Mouse (Mus musculus): ENCODE data around the gene Snrpa1. TPM values are rescaled to one million over a fixed set of nuclear protein-coding genes. Genes with fewer than 3 reads are reported as not detected.
A peak's percentile ranks its signal among the peaks of the same experiment; 100 is the strongest.

Gene Snrpa1
- polyA plus RNA-seq, 1 experiment from 2014 or later, result 98.1 TPM

GRCm38 (mm10) chr7:66080231-66080613 lies 21.4 kb downstream of the Snrpa1 start:
- H3K36me3 ChIP-seq, result peaks cover 60% of the 10 kb centered on the region
- peak overlapping the region; percentile 93 for H3K4me2 ChIP-seq
- ATAC-seq (ENCODE audit: extremely low read depth, insufficient number of reproducible peaks, low FRiP score, low TSS enrichment), result no peak
- peak overlapping the region; percentile 90 for H3K9ac ChIP-seq
- H3K4me1 ChIP-seq, result peaks cover 30% of the 10 kb centered on the region
- no peaks in the 10 kb centered on the region for H3K9me3 ChIP-seq
- no peaks in the 10 kb centered on the region for H3K27me3 ChIP-seq (replicated peaks)
- WGBS, result 43% methylated on average over 5 of the region's 5 CpGs
- H3K4me3 ChIP-seq, result peak overlapping the region; percentile 88
- H3K27ac ChIP-seq (replicated peaks), result peak overlapping the region; percentile 84

GRCm38 (mm10) chr7:66083757-66084156 lies 25.0 kb downstream of the Snrpa1 start:
- WGBS, result 89% methylated on average over 6 of the region's 6 CpGs
- no peak overlapping the region for H3K9ac ChIP-seq
- no peaks in the 10 kb centered on the region for H3K27me3 ChIP-seq (replicated peaks)
- no peak overlapping the region for H3K4me2 ChIP-seq
- no peak for ATAC-seq (ENCODE audit: extremely low read depth, insufficient number of reproducible peaks, low FRiP score, low TSS enrichment)
- no peak overlapping the region for H3K4me3 ChIP-seq
- peaks cover 71% of the 10 kb centered on the region for H3K36me3 ChIP-seq
- H3K9me3 ChIP-seq, result no peaks in the 10 kb centered on the region
- peaks cover 25% of the 10 kb centered on the region for H3K4me1 ChIP-seq
- H3K27ac ChIP-seq (replicated peaks), result no peak overlapping the region

GRCm38 (mm10) chr7:66084546-66084945 lies 25.7 kb downstream of the Snrpa1 start:
- Histone ChIP-seq H3K4me1 (peaks cover 22% of the 10 kb centered on the region), H3K4me3 (no peak overlapping the region), H3K4me2 (no peak overlapping the region), H3K36me3 (peaks cover 79% of the 10 kb centered on the region), H3K9ac (no peak overlapping the region), H3K27ac (replicated peaks) (no peak overlapping the region), H3K27me3 (replicated peaks) (no peaks in the 10 kb centered on the region), H3K9me3 (no peaks in the 10 kb centered on the region)
- no peak for ATAC-seq (ENCODE audit: extremely low read depth, insufficient number of reproducible peaks, low FRiP score, low TSS enrichment)
- WGBS, result 78% methylated on average over 7 of the region's 7 CpGs

GRCm38 (mm10) chr7:66087652-66088051 lies 28.8 kb downstream of the Snrpa1 start:
- H3K4me2 ChIP-seq, result no peak overlapping the region
- no peak overlapping the region for H3K4me3 ChIP-seq
- H3K36me3 ChIP-seq, result peaks cover 100% of the 10 kb centered on the region
- peaks cover 2% of the 10 kb centered on the region; the same call in 1 of the 2 replicates for H3K4me1 ChIP-seq
- no peak for ATAC-seq (ENCODE audit: extremely low read depth, insufficient number of reproducible peaks, low FRiP score, low TSS enrichment)
- H3K27ac ChIP-seq (replicated peaks), result no peak overlapping the region
- no peaks in the 10 kb centered on the region for H3K27me3 ChIP-seq (replicated peaks)
- WGBS, result 89% methylated on average over 4 of the region's 4 CpGs
- no peak overlapping the region for H3K9ac ChIP-seq
- H3K9me3 ChIP-seq, result no peaks in the 10 kb centered on the region

GRCm38 (mm10) chr7:66088077-66088476 lies 29.3 kb downstream of the Snrpa1 start:
- H3K9me3 ChIP-seq, result no peaks in the 10 kb centered on the region
- H3K4me3 ChIP-seq, result no peak overlapping the region
- no peak for ATAC-seq (ENCODE audit: extremely low read depth, insufficient number of reproducible peaks, low FRiP score, low TSS enrichment)
- H3K27me3 ChIP-seq (replicated peaks), result no peaks in the 10 kb centered on the region
- no peak overlapping the region for H3K9ac ChIP-seq
- peaks cover 99% of the 10 kb centered on the region for H3K36me3 ChIP-seq
- no peak overlapping the region for H3K27ac ChIP-seq (replicated peaks)
- no peak overlapping the region for H3K4me2 ChIP-seq
- WGBS, result 76% methylated on average over 2 of the region's 2 CpGs
- H3K4me1 ChIP-seq, result peaks cover 2% of the 10 kb centered on the region; the same call in 1 of the 2 replicates

GRCm38 (mm10) chr7:66090676-66091190 lies 31.9 kb downstream of the Snrpa1 start:
- no peak overlapping the region for H3K4me3 ChIP-seq
- H3K9me3 ChIP-seq, result no peaks in the 10 kb centered on the region
- no peak overlapping the region for H3K9ac ChIP-seq
- no peak overlapping the region for H3K4me2 ChIP-seq
- no peaks in the 10 kb centered on the region for H3K4me1 ChIP-seq
- H3K36me3 ChIP-seq, result peaks cover 72% of the 10 kb centered on the region
- ATAC-seq (ENCODE audit: extremely low read depth, insufficient number of reproducible peaks, low FRiP score, low TSS enrichment), result no peak
- H3K27ac ChIP-seq (replicated peaks), result no peak overlapping the region
- no peaks in the 10 kb centered on the region for H3K27me3 ChIP-seq (replicated peaks)
- 86% methylated on average over 11 of the region's 11 CpGs for whole genome bisulfite sequencing

GRCm38 (mm10) chr7:66091553-66091952 lies 32.8 kb downstream of the Snrpa1 start:
- ATAC-seq (ENCODE audit: extremely low read depth, insufficient number of reproducible peaks, low FRiP score, low TSS enrichment), result no peak
- no peak overlapping the region for H3K9ac ChIP-seq
- no peaks in the 10 kb centered on the region for H3K27me3 ChIP-seq (replicated peaks)
- H3K4me2 ChIP-seq, result no peak overlapping the region
- H3K27ac ChIP-seq (replicated peaks), result no peak overlapping the region
- H3K4me3 ChIP-seq, result no peak overlapping the region
- no peaks in the 10 kb centered on the region for H3K4me1 ChIP-seq
- no peaks in the 10 kb centered on the region for H3K9me3 ChIP-seq
- H3K36me3 ChIP-seq, result peaks cover 64% of the 10 kb centered on the region
- 83% methylated on average over 7 of the region's 7 CpGs for WGBS

- ATAC-seq (ENCODE audit: extremely low read depth, insufficient number of reproducible peaks, low FRiP score, low TSS enrichment), result no peak
- Histone ChIP-seq H3K4me3 (no peak overlapping the region), H3K36me3 (peaks cover 53% of the 10 kb centered on the region), H3K4me2 (no peak overlapping the region), H3K27me3 (replicated peaks) (no peaks in the 10 kb centered on the region), H3K9ac (no peak overlapping the region), H3K27ac (replicated peaks) (no peak overlapping the region), H3K9me3 (no peaks in the 10 kb centered on the region), H3K4me1 (no peaks in the 10 kb centered on the region)
- 81% methylated on average over 8 of the region's 8 CpGs for WGBS
Measured at GRCm38 (mm10) chr7:66092656-66093055, 33.9 kb downstream of the Snrpa1 start.

GRCm38 (mm10) chr7:66094141-66094540 lies 35.3 kb downstream of the Snrpa1 start:
- H3K9ac ChIP-seq, result no peak overlapping the region
- ATAC-seq (ENCODE audit: extremely low read depth, insufficient number of reproducible peaks, low FRiP score, low TSS enrichment), result no peak

GRCm38 (mm10) chr7:66098803-66099202 lies 40.0 kb downstream of the Snrpa1 start:
- Histone ChIP-seq H3K4me2 (no peak overlapping the region), H3K9me3 (no peaks in the 10 kb centered on the region), H3K9ac (no peak overlapping the region), H3K36me3 (no peaks in the 10 kb centered on the region; the same call in 1 of the 2 replicates), H3K27ac (replicated peaks) (no peak overlapping the region), H3K4me1 (peaks cover 3% of the 10 kb centered on the region; the same call in 1 of the 2 replicates), H3K4me3 (no peak overlapping the region), H3K27me3 (replicated peaks) (peaks cover 10% of the 10 kb centered on the region)
- no peak for ATAC-seq (ENCODE audit: extremely low read depth, insufficient number of reproducible peaks, low FRiP score, low TSS enrichment)
- WGBS, result 72% methylated on average over 7 of the region's 7 CpGs

More at GRCm38 (mm10) chr7:66094141-66094540, 35.3 kb downstream of the Snrpa1 start:
- Histone ChIP-seq H3K4me1 (no peaks in the 10 kb centered on the region), H3K36me3 (peaks cover 38% of the 10 kb centered on the region), H3K9me3 (no peaks in the 10 kb centered on the region), H3K4me2 (no peak overlapping the region), H3K27me3 (replicated peaks) (no peaks in the 10 kb centered on the region), H3K4me3 (no peak overlapping the region), H3K27ac (replicated peaks) (no peak overlapping the region)
- 64% methylated on average over 5 of the region's 5 CpGs for WGBS

GRCm38 (mm10) chr7:66101866-66102265 lies 43.1 kb downstream of the Snrpa1 start:
- Histone ChIP-seq H3K4me2 (no peak overlapping the region), H3K36me3 (no peaks in the 10 kb centered on the region), H3K9me3 (no peaks in the 10 kb centered on the region), H3K27ac (replicated peaks) (no peak overlapping the region), H3K27me3 (replicated peaks) (peaks cover 10% of the 10 kb centered on the region), H3K4me3 (no peak overlapping the region), H3K9ac (no peak overlapping the region), H3K4me1 (peaks cover 17% of the 10 kb centered on the region)
- 5% methylated on average over 4 of the region's 4 CpGs for whole genome bisulfite sequencing
- no peak for ATAC-seq (ENCODE audit: extremely low read depth, insufficient number of reproducible peaks, low FRiP score, low TSS enrichment)

- no peak overlapping the region for H3K4me3 ChIP-seq
- no peak for ATAC-seq (ENCODE audit: extremely low read depth, insufficient number of reproducible peaks, low FRiP score, low TSS enrichment)
- no peak overlapping the region for H3K27ac ChIP-seq (replicated peaks)
- no peak overlapping the region for H3K9ac ChIP-seq
- H3K36me3 ChIP-seq, result no peaks in the 10 kb centered on the region
- H3K4me2 ChIP-seq, result no peak overlapping the region
- peaks cover 29% of the 10 kb centered on the region for H3K4me1 ChIP-seq
- H3K27me3 ChIP-seq (replicated peaks), result peaks cover 10% of the 10 kb centered on the region
- 85% methylated on average over 5 of the region's 5 CpGs for WGBS
- H3K9me3 ChIP-seq, result no peaks in the 10 kb centered on the region
Measured at GRCm38 (mm10) chr7:66104531-66104930, 45.7 kb downstream of the Snrpa1 start.
